Mouse (Mus musculus) C2C12 (cell line): ENCODE measurements around the gene Tnks1bp1.

Experiments
- CEBPB ChIP-seq: IDR thresholded peaks from one replicate; pipeline ENCODE4 v1.6.1; 2011; ENCODE audit warnings: low read depth, mild to moderate bottlenecking, control low read depth, moderate library complexity
- CTCF ChIP-seq: IDR thresholded peaks from one replicate; pipeline ENCODE4 v1.5.1; 2011; ENCODE audit not compliant: control insufficient read depth, insufficient read depth, insufficient read length
- MAX ChIP-seq: IDR thresholded peaks from one replicate; pipeline ENCODE4 v1.6.1; 2011; ENCODE audit warnings: mild to moderate bottlenecking, control low read depth
- MYOG ChIP-seq: IDR thresholded peaks from one replicate; pipeline ENCODE4 v1.6.1; 2011; ENCODE audit not compliant: control insufficient read depth, insufficient read length; ENCODE audit errors: extremely low read depth

DNA sequence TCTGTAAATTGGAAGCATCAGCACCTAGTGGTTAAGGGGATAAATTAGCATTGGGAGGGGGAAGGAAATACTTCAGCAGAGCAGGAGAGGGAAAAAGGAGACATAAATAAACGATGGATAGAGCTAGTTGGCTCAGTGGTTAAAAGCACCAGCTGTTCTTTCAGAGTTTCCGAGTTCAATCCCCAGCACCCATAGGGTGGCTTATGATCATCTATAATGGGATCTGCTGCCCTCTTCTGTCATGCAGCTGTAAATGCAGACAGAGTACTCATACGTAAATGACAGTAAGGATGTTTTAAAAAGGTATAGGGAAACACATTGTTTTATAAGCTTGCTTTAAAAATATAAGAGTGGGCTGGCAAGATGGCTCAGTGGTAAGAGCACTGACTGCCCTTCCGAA, 40.1 kb upstream of the Tnks1bp1 start:
- TF ChIP-seq MAX (no peak), MYOG (no peak), CTCF (no peak), CEBPB (no peak)
